Mouse (Mus musculus): ENCODE data around the gene Hoxb2.

Hoxb2 gene

GRCm38 (mm10) chr11:96399923-96400322 lies 49.6 kb downstream of the Hoxb2 start:
- peak; percentile 24 for DNase-seq (ENCODE audit: low read depth, low spot score)

Measured in ZHBTc4 (cell line).